Mouse (Mus musculus): ENCODE data around the gene Tmcc2.
A peak's percentile ranks its signal among the peaks of the same experiment; 100 is the strongest.

The Tmcc2 gene

DNA sequence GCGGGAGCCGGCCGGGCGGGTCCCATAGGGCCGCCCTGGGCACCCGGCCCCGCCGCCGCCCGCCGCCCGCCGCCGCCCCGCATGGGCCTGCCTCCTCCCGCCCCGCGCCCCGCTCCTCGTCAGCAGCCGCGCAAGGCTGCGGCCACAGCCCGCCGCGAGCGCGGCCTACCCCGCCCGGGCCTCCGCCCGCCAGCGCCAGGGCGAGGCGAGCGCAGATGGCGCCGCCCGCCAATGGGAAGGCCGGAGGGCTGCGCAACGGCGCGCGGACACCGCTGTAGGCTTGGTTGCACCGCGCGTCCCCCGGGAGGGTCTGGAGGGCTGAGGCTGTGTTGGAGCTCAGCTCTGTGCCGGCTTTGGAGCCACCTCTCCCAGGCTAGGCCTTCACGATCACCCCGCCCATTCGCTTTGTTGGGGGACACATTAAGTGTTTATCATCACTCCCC lies 520 bp upstream of the Tmcc2 start:
- DNase-seq (ENCODE audit: low spot score in 2 of 2) = peak; percentile 84

DNA sequence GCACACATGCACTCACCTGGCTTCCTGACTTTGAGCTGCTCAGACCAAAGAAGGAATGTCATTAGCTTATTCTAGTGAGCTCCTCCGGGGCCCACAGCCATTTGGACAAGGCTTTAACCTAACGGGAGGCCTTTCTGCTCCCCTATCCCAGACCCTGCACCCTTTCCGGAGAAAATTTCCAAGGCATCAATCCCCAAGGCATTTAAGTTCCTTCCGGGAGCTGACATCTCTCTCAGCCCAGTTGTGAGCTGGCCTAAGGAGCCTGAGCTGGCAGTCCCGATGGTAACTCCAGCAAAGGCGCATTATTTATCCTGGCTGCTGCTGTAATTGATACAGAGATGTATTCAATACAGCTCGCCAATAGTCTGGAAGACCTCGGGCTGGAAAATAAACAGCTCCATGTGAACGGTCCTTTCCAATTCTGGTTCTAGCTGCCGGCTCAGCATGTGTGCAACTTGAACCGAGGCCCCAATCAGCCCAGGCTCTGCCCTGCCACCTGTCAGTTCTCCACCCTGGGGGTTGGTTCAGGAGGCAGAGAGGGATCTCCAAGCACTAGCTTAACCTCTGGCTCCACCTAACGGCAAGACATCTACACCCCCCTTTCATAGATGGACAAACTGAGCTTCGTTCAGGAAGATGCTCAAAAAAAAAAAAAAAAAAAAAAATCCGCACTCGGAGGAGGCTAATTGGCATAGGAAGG lies 1.0 kb downstream of the Tmcc2 start:
- DNase-seq (ENCODE audit: low spot score in 2 of 2) = peak; percentile 74 to 75

DNA sequence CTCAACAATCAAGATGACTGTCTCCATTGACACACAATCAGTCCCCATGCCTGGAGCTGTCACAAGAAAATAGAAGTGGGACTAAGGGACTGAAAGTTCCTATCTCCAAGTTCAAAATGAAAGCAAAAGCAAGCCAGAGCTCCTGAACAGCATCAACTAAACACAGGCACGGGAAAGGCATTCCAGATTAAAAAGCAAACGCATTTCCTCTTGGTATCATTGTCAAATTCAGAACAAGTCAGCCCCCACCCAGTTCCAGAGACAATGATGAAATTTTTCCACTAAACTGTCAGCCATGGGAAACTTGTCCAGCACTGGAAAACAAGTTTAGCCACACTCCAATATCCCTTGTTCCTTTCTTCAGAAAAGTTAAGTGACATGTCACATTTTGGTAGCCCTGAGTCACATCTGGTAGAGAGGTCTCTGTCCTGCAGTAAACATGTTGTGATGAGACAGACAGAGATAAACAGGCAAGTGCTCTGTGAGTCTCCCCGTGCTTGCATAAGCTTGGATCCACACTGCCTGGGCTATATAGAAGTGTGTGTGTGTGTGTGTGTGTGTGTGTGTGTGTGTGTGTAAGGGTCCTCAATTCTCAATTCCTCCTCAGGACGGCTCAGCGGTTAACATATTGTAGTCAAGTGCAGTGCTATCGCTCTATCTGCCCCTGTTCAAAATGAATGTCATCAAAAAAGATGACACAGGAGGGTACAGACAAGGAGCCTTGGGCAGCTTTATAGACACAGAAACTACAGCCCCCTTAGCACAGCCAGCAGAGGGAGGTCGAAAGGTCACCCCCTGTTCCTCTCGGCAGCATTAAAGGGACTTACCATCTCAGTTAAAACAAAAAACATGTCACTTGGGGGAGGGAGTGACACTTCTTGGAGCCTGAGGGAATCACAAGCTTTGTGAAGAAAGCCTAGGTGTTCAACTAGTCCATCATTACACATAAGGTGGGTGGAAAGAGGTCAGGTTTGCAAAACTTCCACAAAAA lies 2.0 kb downstream of the Tmcc2 start:
- no peak for DNase-seq (ENCODE audit: low spot score in 2 of 2)

DNA sequence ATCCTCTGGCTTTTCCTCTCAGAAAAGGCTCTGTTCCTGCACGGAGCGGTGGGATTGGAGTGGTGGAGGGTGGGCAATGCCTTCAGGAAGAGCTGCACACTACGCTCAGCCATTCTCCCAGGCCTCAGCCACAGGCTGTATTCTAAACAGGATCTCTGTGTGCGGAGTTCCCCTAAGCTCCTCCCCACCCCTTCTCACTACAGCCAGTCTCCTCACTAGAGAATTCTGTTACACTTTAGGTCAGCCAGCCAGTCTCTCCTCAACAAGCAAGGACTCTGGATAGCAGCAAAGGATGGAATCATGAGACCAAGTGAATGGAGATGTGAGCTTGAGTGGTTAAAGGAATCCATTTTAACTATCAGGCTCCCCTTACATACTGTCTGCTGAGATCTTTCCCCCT lies 3.1 kb downstream of the Tmcc2 start:
- DNase-seq (ENCODE audit: low spot score in 2 of 2) = peak in 1 of 2 experiments; percentile 56

DNA sequence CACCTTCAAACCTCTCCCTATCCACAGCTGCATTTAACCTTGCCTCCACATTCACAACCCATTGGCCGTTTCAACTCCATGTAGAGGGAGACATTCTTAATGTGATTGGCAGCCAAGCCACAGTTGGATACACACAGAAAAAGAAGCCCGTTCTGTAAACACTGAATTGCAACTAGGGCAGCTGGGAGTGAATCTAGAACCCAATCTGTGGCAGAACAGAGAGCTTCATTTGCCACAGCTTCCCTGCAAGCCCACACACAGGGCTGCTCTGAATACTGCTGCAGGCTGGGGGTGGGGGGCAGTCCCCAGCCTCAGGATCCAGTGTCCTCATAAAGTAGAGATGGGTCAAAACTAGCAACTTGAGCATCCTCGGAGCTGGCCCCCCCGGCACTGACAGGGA lies 4.8 kb downstream of the Tmcc2 start:
- DNase-seq (ENCODE audit: low spot score in 2 of 2) = peak in 1 of 2 experiments; percentile 74

DNA sequence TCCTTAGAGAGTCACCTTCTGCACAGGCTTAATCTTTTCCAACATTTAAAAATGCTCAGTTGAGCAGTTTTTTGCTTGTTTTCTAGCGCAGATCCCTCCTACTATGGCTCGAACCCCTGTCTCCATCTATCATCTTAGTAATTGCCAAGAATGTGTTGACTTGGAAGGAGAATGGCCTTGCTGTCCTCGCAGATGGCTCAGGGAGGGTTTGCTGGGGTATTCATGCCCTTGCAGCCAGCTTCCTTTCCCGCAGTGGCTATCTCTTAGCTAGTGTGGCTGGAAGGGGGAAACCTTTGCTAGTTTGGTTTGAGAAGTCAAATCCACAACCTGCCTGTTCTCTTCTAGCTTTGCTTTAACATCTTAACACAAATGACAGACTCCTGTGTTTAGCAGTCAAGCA lies 5.4 kb downstream of the Tmcc2 start:
- DNase-seq (ENCODE audit: low spot score in 2 of 2) = no peak

DNA sequence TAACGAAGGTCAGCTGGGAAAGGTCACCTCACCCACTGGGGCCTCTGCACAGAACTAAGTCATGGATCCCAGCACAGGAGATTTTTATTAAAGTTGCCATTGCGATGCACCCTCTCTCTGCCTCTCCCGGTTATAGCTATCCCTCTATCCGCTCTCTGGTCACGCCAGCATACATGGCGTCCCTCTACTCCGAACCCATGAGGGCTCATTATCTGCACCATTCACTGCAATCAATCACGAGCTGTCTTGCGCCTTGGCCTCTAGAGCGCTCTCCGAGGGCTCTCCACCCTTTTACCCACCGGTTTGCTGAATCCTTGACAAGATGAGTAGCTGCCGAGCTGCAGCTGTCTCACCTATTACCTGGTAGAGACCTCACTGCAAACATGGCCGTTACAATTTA lies 5.8 kb downstream of the Tmcc2 start:
- peak in 1 of 2 experiments; percentile 32 for DNase-seq (ENCODE audit: low spot score in 2 of 2)

DNA sequence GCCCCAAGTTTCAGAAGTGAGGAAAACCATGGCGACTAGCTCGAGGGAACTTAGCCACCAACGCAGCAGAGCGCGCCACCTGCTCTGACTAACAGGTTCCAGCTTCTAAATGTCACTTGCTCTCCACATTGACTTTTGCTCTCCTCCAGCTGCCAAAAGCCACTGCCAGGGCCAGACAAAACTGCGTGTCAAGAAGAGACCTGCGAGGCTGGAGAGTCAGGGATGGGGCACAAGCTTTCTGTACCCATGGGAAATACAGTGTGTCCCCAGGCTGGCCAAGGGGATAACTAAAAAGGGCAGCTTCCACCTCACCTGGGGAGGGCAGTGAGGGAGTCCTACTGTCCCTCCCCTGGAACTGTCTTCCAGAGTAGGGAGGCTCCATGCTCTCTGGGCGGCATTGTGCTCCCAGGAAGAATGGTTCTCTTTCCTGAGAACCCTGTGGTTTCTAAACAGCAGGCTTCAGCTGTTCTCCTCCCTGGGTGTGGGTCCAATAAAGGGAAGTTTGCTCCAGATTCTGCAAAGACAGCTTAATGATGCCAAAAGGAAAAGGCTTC lies 7.0 kb downstream of the Tmcc2 start:
- peak; percentile 19 to 79 for DNase-seq (ENCODE audit: low spot score in 2 of 2)

DNA sequence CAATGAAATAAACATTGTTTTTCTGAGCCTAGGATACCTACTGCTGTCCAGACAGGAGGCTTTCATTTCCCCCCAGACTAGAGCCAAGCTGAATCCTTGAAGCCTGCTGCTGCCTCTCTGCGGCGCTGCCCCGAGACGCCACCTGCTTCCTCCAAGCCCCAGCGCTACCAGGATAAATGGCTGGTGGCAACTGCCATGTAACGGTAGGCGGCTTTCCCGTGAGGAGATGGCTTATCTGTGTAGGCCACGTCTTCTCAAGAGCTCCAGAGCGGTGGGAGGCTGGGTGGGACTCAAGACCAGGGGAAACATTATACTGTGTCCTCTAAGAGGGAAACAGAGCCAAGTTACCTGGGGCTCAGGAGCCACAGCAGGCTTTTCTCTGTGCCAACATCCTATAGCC lies 9.2 kb downstream of the Tmcc2 start:
- DNase-seq (ENCODE audit: low spot score in 2 of 2) = no peak

DNA sequence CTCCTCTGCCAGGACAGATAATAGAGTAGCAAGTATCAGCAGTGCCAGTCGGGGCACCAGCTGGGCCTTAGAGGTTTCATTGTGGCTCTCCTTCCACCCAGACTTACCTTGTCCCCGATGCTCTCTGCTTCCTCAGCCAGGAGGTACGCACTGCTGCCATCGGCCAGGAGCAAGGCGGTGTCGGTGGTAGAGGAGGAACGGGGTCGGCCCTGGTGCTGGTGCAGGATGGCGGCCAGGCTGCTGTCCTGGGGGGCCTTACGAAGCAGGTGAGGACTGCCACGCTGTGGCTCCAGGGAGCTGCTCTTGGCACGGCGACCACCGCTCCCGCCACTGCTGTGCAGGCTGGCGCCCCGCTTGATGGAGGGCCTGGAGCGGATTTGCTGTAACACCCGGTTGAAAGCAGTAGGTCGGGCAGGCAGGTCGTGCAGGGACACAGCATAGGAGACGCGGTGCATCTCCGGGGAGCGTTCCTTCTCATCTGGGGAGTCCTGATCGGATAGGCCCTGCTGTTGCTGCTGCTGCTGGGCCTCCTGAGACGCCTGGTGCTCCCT lies 10.5 kb downstream of the Tmcc2 start:
- no peak for DNase-seq (ENCODE audit: low spot score in 2 of 2)

DNA sequence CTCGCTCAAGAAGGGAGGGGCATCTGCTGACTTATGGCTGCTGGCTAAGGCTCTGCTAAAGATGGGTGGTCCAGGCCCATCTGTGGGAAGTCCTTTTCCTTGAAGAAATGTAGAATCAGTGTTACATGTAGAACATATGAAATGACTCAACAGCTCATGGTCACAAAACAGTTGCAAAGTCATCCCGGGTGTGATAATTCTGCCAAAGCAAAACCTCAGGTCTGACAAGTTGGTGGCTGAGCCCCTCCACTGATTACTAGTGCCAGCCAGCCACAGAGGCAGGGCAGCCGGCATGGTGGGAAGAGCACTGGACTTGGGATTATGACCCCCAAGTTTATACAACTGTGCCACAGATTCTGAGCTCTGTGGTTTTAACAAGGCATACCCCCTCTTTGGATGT lies 13.3 kb downstream of the Tmcc2 start:
- DNase-seq (ENCODE audit: low spot score in 2 of 2) = no peak

DNA sequence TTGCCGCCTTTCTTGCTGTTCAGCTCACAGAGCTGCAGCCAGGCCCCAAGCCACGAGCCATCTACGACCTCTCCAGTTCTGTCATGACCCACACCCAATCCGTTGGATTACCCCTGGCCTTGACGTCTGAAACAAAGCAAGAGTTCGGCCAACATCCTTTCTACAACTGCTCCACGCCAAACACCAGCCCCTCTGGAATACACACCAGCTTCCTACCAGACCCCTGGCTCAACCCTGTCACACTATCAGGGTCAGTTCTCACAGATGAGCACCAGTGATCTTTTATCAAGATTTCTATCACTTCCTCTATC lies 14.1 kb downstream of the Tmcc2 start:
- DNase-seq (ENCODE audit: low spot score in 2 of 2) = no peak

DNA sequence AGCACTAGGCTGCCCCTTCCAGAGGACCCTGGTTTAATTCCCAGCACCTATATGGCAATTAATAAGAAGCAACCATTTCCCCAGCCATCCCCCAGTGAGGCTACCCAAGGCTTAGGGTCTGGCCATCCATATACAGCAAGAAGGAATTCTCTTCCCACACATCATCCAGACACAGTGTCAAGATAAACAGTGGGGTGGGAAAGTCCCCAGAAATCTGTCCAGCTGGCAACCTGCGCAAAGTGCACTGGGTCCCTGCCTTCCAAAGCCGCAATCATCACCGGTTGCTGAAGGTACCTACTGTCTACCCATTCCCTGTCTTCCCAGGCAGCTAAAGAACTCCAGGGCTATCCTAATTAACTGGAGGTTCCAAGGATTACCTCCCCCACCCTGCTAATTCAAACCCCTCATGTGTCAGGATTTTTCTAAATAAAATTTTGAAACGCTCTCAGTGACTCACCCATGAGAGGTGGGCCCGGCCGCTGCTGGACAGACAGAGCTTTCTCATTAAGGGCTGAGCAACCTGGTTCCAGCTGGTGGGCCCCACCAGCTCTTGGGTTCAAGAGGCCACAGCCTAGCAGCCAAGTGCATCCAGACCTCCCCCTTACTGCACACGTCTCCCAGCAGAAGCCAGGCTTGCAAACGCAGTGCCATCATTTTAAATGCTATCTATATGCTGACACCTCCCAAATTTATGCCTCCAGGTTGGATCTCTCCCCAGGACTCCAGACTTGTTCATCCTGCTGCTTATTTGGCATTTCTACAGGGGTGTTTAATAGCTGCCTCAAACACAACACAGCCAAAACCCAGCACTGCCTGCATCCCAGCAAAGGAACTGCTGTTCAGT lies 14.6 kb downstream of the Tmcc2 start:
- DNase-seq (ENCODE audit: low spot score in 2 of 2) = peak in 1 of 2 experiments; percentile 48

DNA sequence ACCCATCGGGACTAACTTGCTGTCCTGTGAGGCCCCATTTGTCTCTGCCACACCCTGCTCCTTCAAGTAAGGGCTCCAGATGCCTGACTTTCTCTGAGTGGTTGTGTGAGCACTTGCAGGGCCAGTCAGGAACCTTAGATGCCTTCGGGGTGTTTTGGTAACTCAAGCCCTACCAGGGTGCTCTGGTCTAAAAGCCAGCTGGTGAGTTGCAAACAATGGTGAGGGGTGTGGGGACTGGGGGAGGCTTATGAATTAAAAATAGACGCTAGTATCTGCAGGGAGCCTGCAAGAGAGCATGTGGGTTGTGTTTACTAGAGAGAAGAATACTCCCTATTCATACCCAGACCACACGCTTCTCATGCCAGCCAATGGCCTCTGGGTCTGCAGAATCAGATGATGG lies 15.8 kb downstream of the Tmcc2 start:
- DNase-seq (ENCODE audit: low spot score in 2 of 2) = peak in 1 of 2 experiments; percentile 47

DNA sequence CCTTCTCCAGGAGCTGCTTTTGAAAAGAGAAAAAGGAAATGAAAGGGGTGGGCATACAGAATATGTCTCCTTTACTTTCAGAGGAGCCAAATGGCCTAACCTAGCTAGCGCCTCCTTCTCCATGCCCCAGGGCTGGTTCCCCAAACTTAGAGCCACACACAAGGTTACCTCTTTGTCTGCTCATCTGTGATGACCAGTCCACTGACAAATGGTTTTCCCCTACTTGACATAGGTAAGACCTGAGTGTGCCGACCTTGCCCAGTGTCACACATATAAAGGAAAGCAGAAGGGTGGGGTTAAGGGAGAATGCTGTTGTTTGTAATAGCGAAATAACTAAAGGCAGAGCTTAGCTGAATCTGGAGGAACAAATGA lies 16.2 kb downstream of the Tmcc2 start:
- DNase-seq (ENCODE audit: low spot score in 2 of 2) = no peak

DNA sequence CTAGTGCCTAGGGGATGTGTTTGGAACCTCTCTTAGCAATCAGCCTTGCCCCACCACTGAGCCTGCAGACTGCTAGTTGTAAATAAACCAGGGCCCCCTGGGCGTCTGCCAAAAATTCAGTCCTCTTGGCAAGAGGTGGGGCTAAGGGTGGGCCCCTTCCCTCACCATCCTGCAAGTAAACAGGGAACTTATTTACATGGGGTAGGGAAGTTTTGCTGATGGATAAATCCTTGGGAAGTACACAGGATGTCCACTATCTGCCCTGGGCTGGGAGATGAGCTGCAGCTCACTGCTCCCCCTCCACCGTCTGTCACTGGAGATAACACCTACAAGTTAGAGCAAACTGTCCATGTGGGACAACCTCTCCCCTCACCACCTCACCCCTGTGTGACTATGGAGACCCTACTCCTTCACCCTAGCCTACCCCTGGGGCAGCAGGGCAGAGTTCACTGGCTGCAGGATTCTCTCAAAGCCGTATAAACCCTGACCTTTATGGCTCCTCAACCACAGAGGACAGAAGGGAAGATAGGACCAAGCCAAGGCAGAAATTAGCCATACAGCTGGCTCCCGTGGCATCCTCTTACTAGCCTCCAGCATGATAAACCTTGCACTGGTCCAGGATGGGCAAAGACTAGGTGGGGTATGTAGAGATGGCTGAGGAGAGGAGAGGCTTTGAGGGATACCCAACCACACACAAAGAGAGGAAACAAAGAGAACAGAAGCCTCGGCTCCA lies 16.8 kb downstream of the Tmcc2 start:
- peak; percentile 52 to 68 for DNase-seq (ENCODE audit: low spot score in 2 of 2)

DNA sequence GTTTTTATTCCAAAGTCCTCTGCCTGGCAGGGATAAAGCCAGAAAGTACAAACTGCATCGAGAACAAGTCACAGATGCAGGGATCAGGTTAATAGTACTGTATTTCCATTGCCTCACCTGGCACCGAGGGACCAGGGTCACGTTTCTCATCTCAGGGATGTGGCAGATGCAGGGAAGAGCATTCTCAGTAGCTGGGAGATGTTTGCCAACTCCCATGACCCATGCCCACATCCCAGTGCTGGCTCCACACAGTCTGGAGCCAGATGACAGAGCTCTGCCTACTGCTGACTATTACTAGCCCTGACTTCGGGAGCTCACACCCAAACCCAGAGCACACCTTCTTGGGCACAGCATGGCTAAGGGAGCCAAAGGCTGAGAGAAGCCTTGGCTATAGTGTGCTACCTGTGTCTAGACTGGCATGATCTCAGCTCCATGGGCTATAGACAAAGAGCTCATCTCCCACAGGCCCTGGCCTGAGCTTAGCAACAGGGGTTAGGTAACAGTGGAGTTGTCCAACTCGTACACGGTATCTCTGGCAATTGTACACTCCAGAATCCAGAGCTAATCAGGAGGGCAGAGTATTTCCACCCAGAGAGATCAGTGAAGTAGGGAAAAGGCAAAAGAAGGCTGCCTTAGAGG lies 18.1 kb downstream of the Tmcc2 start:
- no peak for DNase-seq (ENCODE audit: low spot score in 2 of 2)

DNA sequence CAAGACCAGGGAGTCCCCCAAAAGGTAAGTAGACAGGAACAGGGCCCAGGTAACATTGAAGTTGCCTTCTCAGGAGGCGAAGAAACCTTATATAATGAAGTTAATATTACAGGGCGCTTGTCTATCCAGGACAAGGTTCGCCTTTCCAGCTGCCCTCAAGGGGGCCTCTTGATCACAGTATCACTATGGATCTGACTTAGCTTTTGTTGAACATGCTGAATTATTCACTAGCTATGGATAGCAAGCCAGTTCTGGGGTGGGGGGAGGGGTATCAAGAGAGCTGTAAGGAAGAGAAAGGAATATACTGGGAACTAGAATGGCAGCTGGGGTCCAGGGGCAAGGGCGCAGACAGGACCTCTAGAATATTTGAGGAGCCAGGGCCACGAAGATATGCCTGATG lies 18.7 kb downstream of the Tmcc2 start:
- DNase-seq (ENCODE audit: low spot score in 2 of 2) = no peak

DNA sequence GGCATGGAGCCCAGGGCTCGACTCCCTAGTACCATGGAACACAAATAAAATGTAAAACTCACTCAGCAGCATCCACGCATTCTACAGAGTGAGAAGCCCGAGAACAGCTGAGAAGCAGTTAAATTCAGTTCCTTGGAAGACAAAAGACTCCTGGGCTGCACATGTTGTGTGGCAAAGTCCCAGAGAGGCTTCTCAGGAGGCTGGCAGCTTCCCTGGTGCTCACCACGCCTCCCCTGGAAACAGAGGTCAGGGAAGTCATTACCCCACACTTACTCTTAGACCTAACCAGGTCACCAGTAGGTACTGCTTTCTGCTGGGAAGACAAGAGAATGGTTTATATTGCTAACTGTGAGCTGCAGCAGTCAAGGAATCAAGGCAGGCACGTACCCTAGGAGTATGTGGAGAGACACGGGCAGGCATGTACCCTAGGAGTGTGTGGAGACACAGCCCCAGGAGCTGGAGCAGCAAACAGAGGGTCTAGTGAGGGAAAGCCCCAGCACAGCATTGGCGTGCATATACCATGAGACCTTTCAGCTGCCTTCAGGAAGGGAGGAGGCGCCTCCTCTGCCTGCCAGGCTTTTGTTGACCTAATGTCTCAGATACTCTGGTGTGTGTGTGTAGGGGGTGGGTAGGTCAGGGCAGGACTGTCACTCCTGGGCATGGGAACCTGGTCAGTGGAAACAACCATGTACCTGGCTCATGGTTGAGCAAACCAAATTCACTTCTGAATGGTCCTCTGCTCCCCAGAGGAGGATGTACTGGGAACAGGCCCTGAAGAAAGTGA lies 19.6 kb downstream of the Tmcc2 start:
- DNase-seq (ENCODE audit: low spot score in 2 of 2) = no peak

Measured in right cerebral cortex, postnatal 10 days (tissue).